Mouse (Mus musculus) limb, embryonic 14.5 days (tissue): ENCODE data around the gene Rab11fip2. TPM values are rescaled to one million over a fixed set of nuclear protein-coding genes. Genes with fewer than 3 reads are reported as not detected.

Experiments
- ATAC-seq: fragments of 200-750 bp; cut with Nextera tagmentation; 2 replicates; pipeline ENCODE4 v1.8.0; 2017; ENCODE audit warnings: low read depth, moderate number of reproducible peaks, moderate TSS enrichment; ENCODE audit not compliant: low FRiP score
- DNase-seq: peaks from one replicate; pipeline ENCODE4 v3.0.0-alpha.2; 2015; ENCODE audit warnings: low spot score
- H3K27ac ChIP-seq: fragments of 300-500 bp; sonication (generic); replicated peaks from 2 replicates; pipeline ENCODE4 v1.5.1; 2014; ENCODE audit warnings: low read depth, mild to moderate bottlenecking, low read length, moderate library complexity, mixed read lengths
- H3K27me3 ChIP-seq: fragments of 300-500 bp; sonication (generic); 2 replicates; pipeline ENCODE4 v1.6.1; 2014; ENCODE audit warnings: low read length, mixed read lengths; ENCODE audit not compliant: control insufficient read depth, insufficient read depth
- H3K36me3 ChIP-seq: fragments of 300-500 bp; sonication (generic); 2 replicates; pipeline ENCODE4 v1.6.1; 2014; ENCODE audit warnings: mild to moderate bottlenecking, low read length, moderate library complexity, mixed read lengths; ENCODE audit not compliant: control insufficient read depth, insufficient read depth
- H3K4me1 ChIP-seq: fragments of 300-500 bp; sonication (generic); 2 replicates; pipeline ENCODE4 v1.6.1; 2014; ENCODE audit warnings: antibody characterized with exemption, low read length, mixed read lengths; ENCODE audit not compliant: control insufficient read depth, insufficient read depth
- H3K4me2 ChIP-seq: fragments of 300-500 bp; sonication (generic); replicated peaks from 2 replicates; pipeline ENCODE4 v1.6.1; 2014; ENCODE audit warnings: low read depth, mild to moderate bottlenecking, low read length, moderate library complexity; ENCODE audit not compliant: severe bottlenecking
- H3K4me3 ChIP-seq: fragments of 300-500 bp; sonication (generic); replicated peaks from 2 replicates; pipeline ENCODE4 v1.5.1; 2014; ENCODE audit warnings: low read length
- H3K9ac ChIP-seq: fragments of 300-500 bp; sonication (generic); 2 replicates; pipeline ENCODE4 v1.6.1; 2014; ENCODE audit warnings: mild to moderate bottlenecking, low read depth, low read length, moderate library complexity; ENCODE audit not compliant: severe bottlenecking
- H3K9me3 ChIP-seq: fragments of 300-500 bp; sonication (generic); 2 replicates; pipeline ENCODE4 v1.6.1; 2016; ENCODE audit warnings: low read length; ENCODE audit not compliant: control insufficient read depth
- POLR2A ChIP-seq: fragments of 200-500 bp; IDR thresholded peaks from 2 replicates; pipeline ENCODE4 v1.8.0; 2012; ENCODE audit warnings: inconsistent platforms, mild to moderate bottlenecking, moderate library complexity, borderline replicate concordance; ENCODE audit not compliant: insufficient read depth, insufficient read length; ENCODE audit errors: extremely low read depth
- WGBS: fragments of 180-500 bp; shearing (Covaris S2); extraction: QIAGEN DNeasy Blood & Tissue Kit; methylation state at CpG from one replicate; pipeline ENCODE4 v1.1.7; 2014; 5-methylcytosine and 5-hydroxymethylcytosine counted together
- polyA plus RNA-seq, 2 experiments: library from polyadenylated mRNA; depleted of rRNA in 1 of 2; stranded (reverse) in 1 of 2; unstranded in 1 of 2; fragments of >200 nt; fragmentation: Nextera tagmentation in 1 of 2; extraction: Ambion mirVana in 1 of 2; gene quantifications; 2 replicates each; pipeline versions ENCODE4 v1.2.1 to v1.2.3; 2012 to 2014

Rab11fip2 gene
- polyA plus RNA-seq, 2 experiments, result 7.5 to 12.7 TPM

DNA sequence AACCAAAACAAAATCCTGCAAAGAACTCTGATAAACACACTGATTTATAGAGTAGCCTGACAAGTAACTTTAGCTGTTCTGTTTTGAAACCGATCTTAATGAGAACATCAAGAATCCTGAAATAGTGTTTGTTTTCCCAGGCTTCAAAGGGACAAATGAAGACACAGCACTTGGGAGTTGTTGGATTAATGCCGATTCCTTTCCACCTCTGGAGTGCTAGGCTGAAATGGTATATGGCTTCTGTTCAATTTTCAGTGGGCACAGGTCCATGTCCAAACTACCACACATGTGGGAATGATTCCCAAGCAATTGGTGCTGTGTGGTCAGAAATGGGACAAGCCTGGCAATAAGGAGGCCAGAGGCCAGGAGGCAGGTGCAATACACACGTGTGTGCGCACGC, 3.7 kb downstream of the Rab11fip2 start:
- DNase-seq (peak; percentile 48), ATAC-seq (no peak)
- Histone ChIP-seq H3K4me2 (no peak overlapping the region), H3K9me3 (no peaks in the 10 kb centered on the region), H3K4me3 (no peak overlapping the region), H3K36me3 (peaks cover 3% of the 10 kb centered on the region; the same call in 1 of the 2 replicates), H3K4me1 (peaks cover 24% of the 10 kb centered on the region), H3K27ac (no peak overlapping the region), H3K27me3 (no peaks in the 10 kb centered on the region), H3K9ac (no peak overlapping the region)
- 31% methylated on average over 5 of the region's 5 CpGs for WGBS
- no peak for TF ChIP-seq POLR2A

DNA sequence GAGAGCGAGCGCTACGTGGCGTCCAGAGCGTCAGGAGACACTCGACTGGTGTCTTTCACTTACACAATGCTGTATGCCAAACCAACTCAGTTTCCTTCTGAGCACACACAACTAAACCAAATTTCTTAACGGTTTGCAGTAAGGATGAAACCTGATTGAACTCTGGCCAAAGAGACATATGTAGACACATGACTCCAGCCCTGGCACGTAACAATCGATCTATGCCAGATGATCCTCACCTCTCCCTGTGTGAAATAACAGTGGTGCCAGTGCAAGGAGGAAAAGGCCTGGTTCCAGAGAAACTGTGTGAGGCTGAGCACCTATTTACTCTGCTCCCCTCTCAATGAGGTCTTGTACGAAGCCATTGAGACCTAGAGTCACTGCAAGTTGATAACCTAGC, 11.4 kb downstream of the Rab11fip2 start:
- Histone ChIP-seq H3K4me2 (no peak overlapping the region), H3K36me3 (peaks cover 3% of the 10 kb centered on the region; the same call in 1 of the 2 replicates), H3K9ac (no peak overlapping the region), H3K4me1 (no peaks in the 10 kb centered on the region), H3K9me3 (no peaks in the 10 kb centered on the region), H3K27ac (no peak overlapping the region), H3K4me3 (no peak overlapping the region), H3K27me3 (no peaks in the 10 kb centered on the region)
- no peak for TF ChIP-seq POLR2A
- DNase-seq (no peak), ATAC-seq (no peak)
- WGBS, result 90% methylated on average over 10 of the region's 10 CpGs

DNA sequence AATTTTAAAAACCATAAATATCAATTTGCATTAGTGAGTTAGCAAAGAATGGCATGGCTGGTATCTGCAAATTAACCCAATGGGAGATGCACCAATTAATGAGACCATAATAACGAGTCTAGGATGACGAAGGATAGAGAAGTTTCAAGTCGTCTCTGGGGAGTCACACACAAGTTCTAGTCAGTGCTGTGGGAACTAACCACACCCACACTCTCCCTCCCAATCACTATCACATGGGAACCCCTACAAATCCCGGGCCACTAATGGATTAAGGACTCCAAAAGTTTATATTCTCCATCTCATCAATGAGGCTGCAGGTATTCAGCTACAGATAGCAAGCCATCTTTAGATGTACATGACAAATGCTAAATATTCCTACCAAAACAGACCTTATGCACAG, 14.8 kb downstream of the Rab11fip2 start:
- Histone ChIP-seq H3K9ac (no peak overlapping the region), H3K27me3 (no peaks in the 10 kb centered on the region), H3K9me3 (no peaks in the 10 kb centered on the region), H3K36me3 (no peaks in the 10 kb centered on the region), H3K4me1 (no peaks in the 10 kb centered on the region), H3K4me3 (no peak overlapping the region), H3K4me2 (no peak overlapping the region), H3K27ac (no peak overlapping the region)
- no peak for ATAC-seq
- no peak for DNase-seq
- TF ChIP-seq POLR2A, result no peak
- WGBS, result 49% methylated on average over 4 of the region's 4 CpGs

DNA sequence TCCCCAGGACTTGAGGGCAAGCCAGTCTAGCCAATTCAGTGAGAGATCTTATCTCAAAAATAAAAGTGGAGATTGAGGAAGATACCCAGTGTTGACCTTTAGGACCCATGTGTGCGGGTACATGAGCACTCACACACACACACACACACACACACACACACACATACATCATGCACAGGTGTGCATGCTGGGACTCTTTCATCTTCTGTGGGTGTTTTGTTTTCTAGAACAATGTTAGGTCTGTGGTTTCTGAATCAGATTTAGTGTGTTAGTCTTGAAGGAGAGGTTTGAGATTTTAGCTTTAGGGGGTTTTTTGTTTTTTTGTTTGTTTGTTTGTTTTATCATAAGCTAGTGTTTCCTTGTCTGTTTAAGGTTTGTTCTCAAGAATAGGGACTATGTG, 17.3 kb downstream of the Rab11fip2 start:
- Histone ChIP-seq H3K27ac (no peak overlapping the region), H3K27me3 (no peaks in the 10 kb centered on the region), H3K36me3 (no peaks in the 10 kb centered on the region), H3K9ac (no peak overlapping the region), H3K4me2 (no peak overlapping the region), H3K9me3 (no peaks in the 10 kb centered on the region), H3K4me1 (no peaks in the 10 kb centered on the region), H3K4me3 (no peak overlapping the region)
- no peak for TF ChIP-seq POLR2A
- ATAC-seq, result no peak
- DNase-seq, result no peak
- 94% methylated on average over 1 of the region's 1 CpGs for WGBS

DNA sequence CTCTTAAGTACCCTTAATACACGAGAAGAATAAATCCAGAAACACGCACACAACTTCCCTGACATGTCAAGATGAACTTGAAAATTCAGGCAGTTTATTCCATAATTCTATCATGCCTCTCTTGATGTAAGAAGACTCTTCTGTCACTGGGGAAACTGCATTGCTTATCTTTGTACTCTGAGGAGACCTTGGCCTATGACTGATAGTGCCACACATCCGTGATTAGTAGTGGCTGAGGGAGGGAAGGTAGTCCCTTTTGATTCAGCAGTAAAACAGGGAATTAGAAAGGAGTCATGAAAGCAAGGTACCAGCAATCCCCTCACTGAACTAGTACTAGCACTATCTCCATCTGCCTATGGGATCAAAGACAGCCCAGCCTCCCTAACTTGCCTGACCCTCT, 22.6 kb downstream of the Rab11fip2 start:
- ATAC-seq, result no peak
- TF ChIP-seq POLR2A, result no peak
- Histone ChIP-seq H3K4me1 (no peaks in the 10 kb centered on the region), H3K4me3 (no peak overlapping the region), H3K9me3 (no peaks in the 10 kb centered on the region), H3K9ac (no peak overlapping the region), H3K27me3 (no peaks in the 10 kb centered on the region), H3K36me3 (no peaks in the 10 kb centered on the region), H3K4me2 (no peak overlapping the region), H3K27ac (no peak overlapping the region)
- DNase-seq, result no peak
- 69% methylated on average over 3 of the region's 3 CpGs for WGBS

DNA sequence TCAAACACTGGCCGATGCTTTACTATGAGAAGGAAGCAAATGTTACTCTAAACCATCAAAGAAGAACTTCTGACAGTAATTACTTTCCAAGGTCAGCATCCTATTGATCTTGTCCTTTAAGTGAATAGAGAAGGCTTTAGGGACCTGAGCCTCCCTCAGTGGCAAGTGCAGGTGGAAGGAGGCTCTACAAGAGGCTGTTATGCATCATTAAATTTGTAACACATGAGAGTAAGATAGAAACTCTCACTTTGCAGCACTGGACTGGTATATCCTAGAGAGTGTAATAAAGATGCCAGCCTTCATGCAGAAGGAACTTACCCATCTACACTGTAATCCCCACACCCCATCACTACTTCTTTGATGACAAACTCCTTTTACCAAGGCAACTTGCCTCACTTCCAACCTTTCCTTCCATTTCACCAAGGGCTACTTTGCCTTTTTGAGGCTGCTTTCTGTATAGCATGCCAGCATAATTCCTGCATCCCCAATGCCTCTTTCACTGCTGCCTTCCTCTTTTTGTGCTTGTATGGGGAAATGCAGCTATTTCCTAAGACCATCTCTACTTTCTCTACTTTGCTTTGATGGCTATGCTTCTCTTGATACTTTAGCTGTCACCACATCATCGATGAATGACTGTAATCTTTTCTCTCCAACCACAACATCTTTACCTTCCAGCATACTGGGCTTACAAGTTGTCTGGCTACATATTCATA, 25.4 kb downstream of the Rab11fip2 start:
- Histone ChIP-seq H3K27me3 (no peaks in the 10 kb centered on the region), H3K4me3 (no peak overlapping the region), H3K36me3 (peaks cover 3% of the 10 kb centered on the region; the same call in 1 of the 2 replicates), H3K9me3 (no peaks in the 10 kb centered on the region), H3K4me2 (no peak overlapping the region), H3K4me1 (no peaks in the 10 kb centered on the region), H3K27ac (no peak overlapping the region), H3K9ac (no peak overlapping the region)
- DNase-seq (no peak), ATAC-seq (no peak)
- no peak for TF ChIP-seq POLR2A
- 84% methylated on average over 2 of the region's 2 CpGs for WGBS
